Mouse (Mus musculus): ENCODE measurements around the gene Bhlhe23. TPM values are rescaled to one million over a fixed set of nuclear protein-coding genes. Genes with fewer than 3 reads are reported as not detected.

Gene Bhlhe23
- polyA plus RNA-seq (2015; fragmentation: Nextera tagmentation; extraction: Ambion mirVana): 1.6 and 1.9 TPM in 2 replicates

DNA sequence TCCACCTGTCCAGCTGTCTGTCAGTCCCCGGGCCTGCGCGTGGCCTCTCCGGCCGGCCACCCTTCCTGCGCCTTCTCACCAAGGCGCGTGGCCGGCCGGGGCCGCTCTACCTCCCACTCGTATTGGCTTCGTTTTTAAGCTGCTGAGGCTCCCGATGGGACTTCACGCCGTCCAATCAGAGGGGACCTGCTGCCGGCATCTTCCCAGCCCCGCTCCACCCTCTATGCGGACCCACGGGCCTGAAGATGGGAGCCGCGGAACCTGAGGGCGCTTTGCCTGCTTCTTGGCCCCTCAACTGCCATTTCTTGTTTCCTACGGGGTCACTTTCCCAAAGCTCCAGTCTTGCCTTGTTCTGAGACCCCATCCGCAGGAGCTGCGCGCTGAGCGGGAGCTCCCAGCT, at the start of gene Bhlhe23:
Gene Bhlhe23 (minus strand): TSS at position 108 of the 400 bp plus-strand sequence.
- Histone ChIP-seq H3K9ac (replicated peaks) (no peak within 1 kb of the TSS), H3K9me3 (replicated peaks) (no peaks in the 10 kb centered on the region), H3K4me2 (peak within 1 kb of the TSS; percentile 56), H3K36me3 (no peaks in the 10 kb centered on the region), H3K4me3 (replicated peaks) (peak within 1 kb of the TSS; percentile 33), H3K27me3 (replicated peaks) (peaks cover 92% of the 10 kb centered on the region), H3K27ac (replicated peaks) (no peak within 1 kb of the TSS), H3K4me1 (peaks cover 15% of the 10 kb centered on the region)
- WGBS: 2% methylated on average over 28 of the region's 28 CpGs
- ATAC-seq (ENCODE audit: low FRiP score): no peak

DNA sequence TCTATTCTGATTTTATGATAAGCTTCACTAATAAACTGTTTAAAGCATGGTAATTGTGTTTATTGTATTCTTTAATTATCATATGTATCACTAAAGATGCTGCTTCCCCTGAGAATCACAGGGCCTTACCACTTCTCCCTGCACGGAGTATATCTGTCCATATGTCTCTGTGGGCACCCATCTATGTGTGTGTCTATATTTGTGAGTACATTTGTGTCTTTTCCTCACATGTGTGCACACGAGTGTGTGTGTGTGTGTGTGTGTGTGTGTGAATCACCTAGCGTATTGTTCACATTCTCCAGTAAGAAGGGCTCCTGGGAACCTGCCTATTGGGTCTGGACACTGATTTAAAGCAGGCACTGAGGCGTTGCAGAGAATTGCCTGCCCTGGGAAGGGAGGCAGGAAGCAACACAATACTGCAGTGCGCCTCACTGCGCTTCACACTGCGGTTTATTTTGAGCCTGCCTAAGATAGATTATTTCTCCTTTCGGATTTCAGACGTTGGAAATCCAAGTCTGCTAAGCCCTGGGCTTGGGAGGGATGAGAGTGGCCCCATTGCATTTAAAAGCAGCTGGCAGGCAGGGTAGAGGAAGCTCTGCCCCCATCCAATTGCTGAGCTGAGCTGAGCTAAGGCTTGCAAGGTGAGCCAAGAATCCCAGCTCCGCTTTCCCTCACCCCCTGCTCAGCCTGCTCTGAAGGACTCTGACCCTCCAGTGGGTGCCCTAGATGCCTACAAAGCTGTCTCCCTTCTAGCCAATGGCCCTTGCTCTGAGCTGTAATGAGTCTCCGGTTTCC, 48.6 kb upstream of the Bhlhe23 start:
- H3K36me3 ChIP-seq: no peaks in the 10 kb centered on the region
- no peak overlapping the region; the same call in 1 of the 2 replicates for H3K4me2 ChIP-seq
- H3K4me3 ChIP-seq (replicated peaks): no peak overlapping the region
- H3K27me3 ChIP-seq (replicated peaks): no peaks in the 10 kb centered on the region
- H3K4me1 ChIP-seq: peaks cover 42% of the 10 kb centered on the region
- H3K9me3 ChIP-seq (replicated peaks): no peaks in the 10 kb centered on the region
- H3K9ac ChIP-seq (replicated peaks): 0 out of 2 replicates have a peak overlapping the region, but pooled peaks have one; percentile 5
- ATAC-seq (ENCODE audit: low FRiP score): peak; percentile 76
- peak overlapping the region; percentile 85 for H3K27ac ChIP-seq (replicated peaks)
- WGBS: 20% methylated on average over 11 of the region's 11 CpGs

DNA sequence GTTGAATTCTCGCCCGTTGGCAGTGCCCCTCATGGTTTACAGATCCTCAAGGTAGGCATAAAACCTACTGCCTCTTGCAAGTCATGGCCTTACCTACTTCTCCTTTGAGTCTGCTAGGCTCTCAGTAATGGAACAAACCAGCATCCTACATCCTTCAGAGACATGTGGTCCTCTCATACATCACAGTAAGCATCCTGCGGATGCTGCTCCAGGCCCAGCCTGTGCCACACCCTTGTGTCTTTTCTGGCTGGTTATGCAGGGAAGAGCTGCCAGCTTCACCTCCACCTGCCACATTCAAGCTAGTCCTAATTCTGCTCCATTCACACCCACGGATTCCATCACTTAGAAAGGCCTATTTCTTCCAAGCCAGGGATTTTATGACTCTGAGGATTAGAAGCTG, 48.0 kb upstream of the Bhlhe23 start:
- Histone ChIP-seq H3K4me2 (no peak overlapping the region), H3K4me1 (peaks cover 42% of the 10 kb centered on the region), H3K4me3 (replicated peaks) (no peak overlapping the region), H3K36me3 (no peaks in the 10 kb centered on the region), H3K27me3 (replicated peaks) (no peaks in the 10 kb centered on the region), H3K9me3 (replicated peaks) (no peaks in the 10 kb centered on the region), H3K9ac (replicated peaks) (no peak overlapping the region), H3K27ac (replicated peaks) (peak overlapping the region; percentile 85)
- WGBS: 58% methylated on average over 4 of the region's 4 CpGs
- peak; percentile 36 for ATAC-seq (ENCODE audit: low FRiP score)

DNA sequence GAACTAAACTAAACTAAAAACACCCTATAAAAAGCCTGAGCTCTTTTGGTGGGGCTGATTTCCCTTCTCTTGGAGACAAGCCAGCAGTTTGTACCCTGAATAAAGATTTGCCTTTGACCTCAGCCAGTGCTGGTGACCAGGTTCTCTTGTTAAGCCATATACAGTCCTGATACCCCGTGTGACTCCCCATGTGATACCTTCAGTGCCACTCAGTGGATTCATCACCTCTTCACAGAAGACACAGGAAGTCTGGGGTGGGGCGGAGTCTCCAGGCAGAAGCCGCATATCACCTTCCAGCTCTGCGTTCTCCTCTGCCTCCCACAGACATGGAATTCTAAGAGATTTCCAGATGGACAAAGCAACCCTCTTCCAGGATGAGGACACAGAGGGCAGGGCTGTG, 47.4 kb upstream of the Bhlhe23 start:
- Histone ChIP-seq H3K4me1 (peaks cover 42% of the 10 kb centered on the region), H3K27ac (replicated peaks) (peak overlapping the region; percentile 85), H3K9me3 (replicated peaks) (no peaks in the 10 kb centered on the region), H3K36me3 (no peaks in the 10 kb centered on the region), H3K4me3 (replicated peaks) (no peak overlapping the region), H3K4me2 (no peak overlapping the region), H3K9ac (replicated peaks) (no peak overlapping the region), H3K27me3 (replicated peaks) (no peaks in the 10 kb centered on the region)
- 61% methylated on average over 4 of the region's 4 CpGs for WGBS
- ATAC-seq (ENCODE audit: low FRiP score): no peak

DNA sequence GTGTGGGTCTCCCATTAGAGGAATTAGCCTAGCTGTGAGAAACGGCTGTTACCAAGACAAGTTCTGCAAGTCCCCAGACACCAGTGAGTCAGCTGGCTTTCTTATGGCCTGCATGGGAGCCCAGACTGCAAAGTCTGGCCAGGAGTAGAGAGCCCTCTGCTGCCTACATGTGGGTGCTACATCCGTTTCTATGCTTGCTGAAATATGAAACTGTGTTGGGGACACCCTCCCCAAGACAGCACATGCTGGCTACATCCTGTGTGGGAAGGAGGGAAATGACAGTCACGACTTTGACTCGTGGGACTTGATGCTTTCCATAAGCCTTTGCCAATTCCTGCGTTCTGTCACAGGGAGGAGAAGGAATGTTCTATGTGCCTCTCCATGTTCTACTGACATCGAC, 45.8 kb upstream of the Bhlhe23 start:
- peaks cover 44% of the 10 kb centered on the region for H3K4me1 ChIP-seq
- H3K4me2 ChIP-seq: no peak overlapping the region
- H3K9ac ChIP-seq (replicated peaks): no peak overlapping the region
- no peak overlapping the region for H3K27ac ChIP-seq (replicated peaks)
- ATAC-seq (ENCODE audit: low FRiP score): 0 out of 2 replicates have a peak, but pooled peaks have one; percentile 29
- no peaks in the 10 kb centered on the region for H3K36me3 ChIP-seq
- no peak overlapping the region for H3K4me3 ChIP-seq (replicated peaks)
- 37% methylated on average over 6 of the region's 6 CpGs for WGBS
- H3K27me3 ChIP-seq (replicated peaks): no peaks in the 10 kb centered on the region
- no peaks in the 10 kb centered on the region for H3K9me3 ChIP-seq (replicated peaks)

DNA sequence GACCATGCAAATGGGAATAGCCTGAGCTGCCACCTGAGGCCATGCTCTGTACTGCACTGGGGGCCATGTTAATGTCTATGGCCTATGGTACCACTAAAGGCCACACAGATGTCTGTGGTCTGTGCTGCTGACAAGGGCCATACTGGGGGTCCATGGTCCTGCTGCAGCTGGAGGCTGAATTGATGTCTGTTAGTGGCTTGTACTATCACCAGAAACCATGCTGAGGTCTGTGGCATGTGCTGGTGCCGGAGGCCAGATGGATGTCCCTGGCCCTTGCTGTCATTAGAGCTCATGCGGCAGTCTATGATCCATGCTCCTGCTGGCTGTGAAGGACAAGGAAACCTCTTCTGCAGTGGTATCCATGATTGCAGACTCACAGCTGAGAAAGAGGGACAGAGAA, 42.8 kb upstream of the Bhlhe23 start:
- Histone ChIP-seq H3K36me3 (no peaks in the 10 kb centered on the region), H3K27ac (replicated peaks) (no peak overlapping the region), H3K4me2 (no peak overlapping the region), H3K9me3 (replicated peaks) (no peaks in the 10 kb centered on the region), H3K27me3 (replicated peaks) (no peaks in the 10 kb centered on the region), H3K4me3 (replicated peaks) (no peak overlapping the region), H3K9ac (replicated peaks) (no peak overlapping the region), H3K4me1 (peaks cover 30% of the 10 kb centered on the region)
- no peak for ATAC-seq (ENCODE audit: low FRiP score)
- 82% methylated on average over 2 of the region's 2 CpGs for WGBS

DNA sequence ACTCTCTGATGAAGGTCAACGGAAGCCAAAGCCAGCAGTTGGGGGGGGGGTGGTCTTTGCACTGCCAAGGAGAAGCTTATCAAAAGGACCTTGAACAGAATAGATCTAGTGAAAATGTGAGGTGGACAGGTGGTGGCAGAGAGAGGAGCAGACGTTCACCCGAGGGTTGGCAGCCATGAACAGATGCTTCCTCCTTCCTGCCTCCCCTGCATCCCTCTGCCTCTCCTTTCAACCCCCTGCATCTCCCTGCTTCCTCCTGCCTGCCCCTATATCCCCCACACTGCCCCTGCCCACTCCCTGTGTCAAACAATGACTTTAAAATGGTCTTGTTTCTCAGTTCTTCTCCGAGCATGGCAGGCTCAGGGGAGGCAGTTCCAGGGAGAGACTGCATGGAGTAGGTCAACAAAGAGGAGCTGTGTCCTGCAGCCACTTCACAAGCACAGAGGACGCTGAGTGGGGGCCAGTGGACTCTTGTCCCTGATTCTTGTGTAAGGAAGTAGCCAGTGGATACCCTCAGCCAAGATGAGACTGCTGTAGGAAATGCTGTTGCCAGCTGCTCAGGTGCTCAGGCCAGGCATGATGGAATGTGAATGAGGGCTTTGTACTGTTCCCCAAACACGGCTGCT, 39.9 kb upstream of the Bhlhe23 start:
- Histone ChIP-seq H3K9ac (replicated peaks) (no peak overlapping the region), H3K27ac (replicated peaks) (peak overlapping the region; percentile 69), H3K4me3 (replicated peaks) (no peak overlapping the region), H3K4me1 (peaks cover 12% of the 10 kb centered on the region), H3K36me3 (no peaks in the 10 kb centered on the region), H3K9me3 (replicated peaks) (no peaks in the 10 kb centered on the region), H3K27me3 (replicated peaks) (no peaks in the 10 kb centered on the region), H3K4me2 (no peak overlapping the region)
- 42% methylated on average over 6 of the region's 6 CpGs for WGBS
- no peak for ATAC-seq (ENCODE audit: low FRiP score)

DNA sequence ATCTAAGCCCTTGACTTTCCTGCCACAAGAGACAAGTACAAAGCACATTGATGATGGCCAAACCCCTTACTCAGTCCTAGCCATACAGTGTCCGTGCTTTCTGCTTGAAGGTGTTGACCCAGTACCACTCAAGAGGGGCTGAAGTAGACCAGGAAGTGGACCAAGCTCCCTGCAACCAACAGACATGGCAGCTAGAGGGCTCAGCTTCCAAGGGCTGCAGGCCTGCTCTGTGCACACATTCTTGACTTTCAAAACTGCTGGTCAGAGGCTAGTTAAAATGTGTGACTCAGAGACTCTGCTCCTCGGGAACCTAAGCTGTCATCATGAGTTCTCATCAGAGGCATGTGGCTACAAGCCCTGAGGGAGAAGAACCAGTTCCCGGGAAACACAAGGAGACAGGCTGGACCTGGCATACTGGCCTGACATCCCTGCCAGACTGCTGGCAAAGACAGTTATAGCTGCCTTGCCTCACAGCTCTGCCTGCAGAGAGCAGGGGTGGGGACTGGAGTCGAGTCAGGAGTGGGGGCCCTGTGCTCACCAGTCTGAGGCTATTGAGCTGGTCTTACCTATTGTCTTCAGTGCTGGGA, 37.4 kb upstream of the Bhlhe23 start:
- H3K4me1 ChIP-seq: peaks cover 12% of the 10 kb centered on the region
- H3K4me2 ChIP-seq: no peak overlapping the region
- no peak overlapping the region for H3K9ac ChIP-seq (replicated peaks)
- no peaks in the 10 kb centered on the region; the same call in 1 of the 2 replicates for H3K27me3 ChIP-seq (replicated peaks)
- H3K4me3 ChIP-seq (replicated peaks): no peak overlapping the region
- 67% methylated on average over 4 of the region's 4 CpGs for WGBS
- H3K9me3 ChIP-seq (replicated peaks): no peaks in the 10 kb centered on the region
- H3K36me3 ChIP-seq: no peaks in the 10 kb centered on the region
- H3K27ac ChIP-seq (replicated peaks): no peak overlapping the region
- ATAC-seq (ENCODE audit: low FRiP score): no peak

DNA sequence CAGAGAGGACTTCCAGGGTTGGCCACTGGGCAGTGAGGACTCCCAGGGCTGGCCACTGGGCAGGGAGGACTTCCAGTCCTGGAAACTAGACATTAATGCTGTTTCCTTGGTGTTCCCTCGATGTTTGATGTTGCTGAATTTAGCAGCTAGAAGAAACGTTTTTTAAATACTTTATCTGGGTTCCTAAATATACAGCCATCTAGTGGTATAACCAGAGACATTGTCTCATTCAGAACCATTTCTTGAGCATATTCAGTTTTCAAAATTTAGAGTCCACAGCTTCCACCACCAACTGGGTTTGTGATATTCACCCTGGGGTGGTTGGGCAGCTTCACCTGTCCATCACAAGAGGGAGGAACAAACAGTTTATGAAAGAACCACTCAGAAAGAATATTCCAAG, 34.3 kb upstream of the Bhlhe23 start:
- Histone ChIP-seq H3K4me2 (no peak overlapping the region), H3K27me3 (replicated peaks) (no peaks in the 10 kb centered on the region; the same call in 1 of the 2 replicates), H3K4me1 (0 out of 2 replicates have a peak, but pooled peaks cover 2% of the 10 kb centered on the region), H3K4me3 (replicated peaks) (no peak overlapping the region), H3K36me3 (no peaks in the 10 kb centered on the region), H3K9me3 (replicated peaks) (no peaks in the 10 kb centered on the region), H3K27ac (replicated peaks) (no peak overlapping the region), H3K9ac (replicated peaks) (no peak overlapping the region)
- no peak for ATAC-seq (ENCODE audit: low FRiP score)
- 56% methylated on average over 2 of the region's 2 CpGs for WGBS

DNA sequence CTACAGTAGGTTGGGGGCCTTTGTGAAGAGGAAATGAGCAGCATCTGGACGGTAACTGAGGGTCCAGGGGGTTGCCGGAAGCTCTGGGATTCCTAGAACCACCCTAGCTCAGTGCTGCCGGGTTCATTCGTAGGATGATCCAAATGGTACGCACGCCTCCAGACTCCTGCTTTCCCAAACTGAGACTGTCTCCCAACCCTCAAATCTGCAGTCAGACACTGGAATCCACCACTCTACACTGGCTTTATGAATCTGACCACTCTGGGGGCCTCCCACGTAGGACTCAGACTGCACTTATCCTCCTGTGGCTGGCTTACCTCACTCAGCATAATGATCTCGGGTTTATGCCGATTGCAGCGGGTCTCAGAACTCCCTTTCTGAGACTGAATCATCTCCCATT, 32.8 kb upstream of the Bhlhe23 start:
- no peaks in the 10 kb centered on the region; the same call in 1 of the 2 replicates for H3K27me3 ChIP-seq (replicated peaks)
- no peaks in the 10 kb centered on the region for H3K36me3 ChIP-seq
- no peak overlapping the region for H3K27ac ChIP-seq (replicated peaks)
- no peak overlapping the region for H3K4me3 ChIP-seq (replicated peaks)
- H3K4me2 ChIP-seq: no peak overlapping the region
- 76% methylated on average over 10 of the region's 10 CpGs for WGBS
- H3K4me1 ChIP-seq: peaks cover 11% of the 10 kb centered on the region; the same call in 1 of the 2 replicates
- H3K9me3 ChIP-seq (replicated peaks): no peaks in the 10 kb centered on the region
- no peak for ATAC-seq (ENCODE audit: low FRiP score)
- H3K9ac ChIP-seq (replicated peaks): no peak overlapping the region

DNA sequence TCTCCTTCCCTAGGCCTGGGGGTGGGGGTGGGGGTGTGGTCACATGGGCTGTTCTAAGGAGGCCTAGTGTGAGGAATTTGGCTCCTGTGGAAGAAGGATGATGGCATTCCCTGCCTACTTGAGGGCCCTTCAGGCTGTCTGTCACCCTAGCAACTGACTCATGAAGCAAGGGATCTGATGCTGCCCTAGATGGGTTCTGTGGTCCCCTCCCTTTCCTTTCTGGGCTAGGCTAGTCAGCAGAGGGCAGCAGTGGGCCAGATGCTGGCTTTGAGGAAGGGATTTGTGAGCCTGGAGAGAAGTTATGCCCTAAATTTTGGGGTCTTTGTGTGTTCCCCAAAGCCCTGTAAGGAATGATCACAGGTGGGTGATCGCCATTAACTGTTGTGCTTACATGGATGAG, 29.3 kb upstream of the Bhlhe23 start:
- Histone ChIP-seq H3K27me3 (replicated peaks) (no peaks in the 10 kb centered on the region; the same call in 1 of the 2 replicates), H3K27ac (replicated peaks) (no peak overlapping the region), H3K4me2 (no peak overlapping the region), H3K9me3 (replicated peaks) (no peaks in the 10 kb centered on the region), H3K36me3 (no peaks in the 10 kb centered on the region), H3K9ac (replicated peaks) (no peak overlapping the region), H3K4me1 (peaks cover 11% of the 10 kb centered on the region; the same call in 1 of the 2 replicates), H3K4me3 (replicated peaks) (no peak overlapping the region)
- ATAC-seq (ENCODE audit: low FRiP score): peak; percentile 62; the same call in 1 of the 2 replicates
- 69% methylated on average over 1 of the region's 1 CpGs for WGBS
